Mouse (Mus musculus) lung, postnatal 0 days (tissue): ENCODE data around the gene B630019K06Rik.

Experiments used
- CTCF ChIP-seq: IDR thresholded peaks from 2 replicates; pipeline ENCODE4 v1.5.1; 2016; ENCODE audit warnings: antibody characterized with exemption, mild to moderate bottlenecking
- EP300 ChIP-seq: IDR thresholded peaks from 2 replicates; pipeline ENCODE4 v1.6.1; 2016; ENCODE audit warnings: antibody characterized with exemption, mild to moderate bottlenecking, control low read depth

DNA sequence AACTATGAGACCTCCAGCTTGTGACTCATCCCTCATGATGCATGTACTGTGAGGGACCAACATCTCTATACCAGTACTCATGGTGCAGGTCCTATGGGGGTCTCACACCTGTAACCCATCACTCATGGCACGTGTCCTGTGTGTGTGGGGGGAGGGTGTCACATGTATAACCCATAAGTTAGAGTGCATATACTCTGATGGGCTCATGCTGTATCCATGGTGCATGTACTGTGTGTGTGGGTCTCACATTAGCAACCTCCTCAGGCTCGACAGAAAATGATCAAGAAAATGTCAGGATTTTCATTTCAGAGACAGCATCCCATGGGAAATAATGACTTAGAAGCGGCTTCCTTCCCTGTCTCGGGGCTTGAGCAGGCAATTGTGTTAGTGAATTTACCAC lies 28.9 kb downstream of the B630019K06Rik start:
- TF ChIP-seq CTCF: no peak
- no peak for TF ChIP-seq EP300
